Mouse (Mus musculus): ENCODE measurements around the gene Adora1. TPM values are rescaled to one million over a fixed set of nuclear protein-coding genes. Genes with fewer than 3 reads are reported as not detected.

The Adora1 gene
- not detected for polyA plus RNA-seq (2017; shearing (Covaris generic))

GRCm38 (mm10) chr1:134235391-134235921 lies at the start of gene Adora1:
TSS of gene Adora1 (minus strand) at chr1:134235431.

DNA sequence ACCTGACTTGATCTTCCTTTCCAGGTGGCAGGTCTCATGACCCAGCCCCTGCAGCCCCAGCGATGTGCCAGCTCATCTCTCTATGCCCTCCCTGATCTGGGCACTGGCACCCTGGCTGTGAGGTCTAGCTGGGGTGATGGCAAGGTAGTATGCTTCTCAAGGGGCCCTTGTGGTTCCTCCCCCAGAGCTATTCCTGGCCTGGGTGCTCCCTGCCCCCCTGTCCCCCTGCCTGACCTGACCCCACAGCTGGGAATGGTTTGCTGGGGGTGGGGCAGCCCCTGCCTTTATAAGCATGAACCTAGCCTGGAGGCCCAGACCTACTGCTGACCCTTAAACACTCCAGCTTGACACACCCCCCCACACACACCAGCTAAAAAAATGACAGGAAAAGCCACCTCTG lies 42.1 kb downstream of the Adora1 start, which contains the start of gene Mybph:
Gene Mybph (plus strand): TSS at position 323 of the 400 bp plus-strand sequence.

GRCm38 (mm10) chr1:134182025-134182424 lies 53.2 kb downstream of the Adora1 start, which contains the start of gene Chil1:
TSS of gene Chil1 (plus strand) at chr1:134182176.

Other genes starting within 250 kb of the Adora1 start
- gene Fmod, start 198.2 kb downstream of the Adora1 start, polyA plus RNA-seq (2017; shearing (Covaris generic)) = not detected
- 283 TPM for gene Btg2, start 156.3 kb downstream of the Adora1 start, polyA plus RNA-seq (2017; shearing (Covaris generic))
- gene Chit1, start 124.2 kb downstream of the Adora1 start, polyA plus RNA-seq (2017; shearing (Covaris generic)) = not detected
- 0.51 TPM for gene Chil1, start 53.3 kb downstream of the Adora1 start, polyA plus RNA-seq (2017; shearing (Covaris generic))
- 0.15 TPM for gene Mybph, start 42.0 kb downstream of the Adora1 start, polyA plus RNA-seq (2017; shearing (Covaris generic))
- not detected for gene Myog, start 54.6 kb upstream of the Adora1 start, polyA plus RNA-seq (2017; shearing (Covaris generic))
- not detected for gene Ppfia4, start 97.5 kb upstream of the Adora1 start, polyA plus RNA-seq (2017; shearing (Covaris generic))
- gene Tmem183a, start 126.5 kb upstream of the Adora1 start, polyA plus RNA-seq (2017; shearing (Covaris generic)) = 52.0 TPM
- gene 4933406M09Rik, start 150.5 kb upstream of the Adora1 start, polyA plus RNA-seq (2017; shearing (Covaris generic)) = not detected
- 34.5 TPM for gene Cyb5r1, start 170.1 kb upstream of the Adora1 start, polyA plus RNA-seq (2017; shearing (Covaris generic))
- 25.0 TPM for gene Adipor1, start 179.9 kb upstream of the Adora1 start, polyA plus RNA-seq (2017; shearing (Covaris generic))
- gene Klhl12, start 220.1 kb upstream of the Adora1 start, polyA plus RNA-seq (2017; shearing (Covaris generic)) = 16.6 TPM